Mouse (Mus musculus) heart, embryonic 10.5 days (tissue): ENCODE measurements around the gene Klhdc10. TPM values are rescaled to one million over a fixed set of nuclear protein-coding genes. Genes with fewer than 3 reads are reported as not detected.

ENCODE experiments used
- DNase-seq: peaks from one replicate; pipeline ENCODE4 v3.0.0-alpha.2; 2017; ENCODE audit warnings: low spot score
- H3K27ac ChIP-seq: fragments of 300-500 bp; sonication (generic); 2 replicates; pipeline ENCODE4 v1.5.1; 2016; ENCODE audit warnings: mild to moderate bottlenecking
- H3K27me3 ChIP-seq: fragments of 300-500 bp; sonication (generic); 2 replicates; pipeline ENCODE4 v1.6.1; 2016; ENCODE audit warnings: mild to moderate bottlenecking; ENCODE audit not compliant: poor library complexity, insufficient read depth, severe bottlenecking
- H3K36me3 ChIP-seq: fragments of 300-500 bp; sonication (generic); 2 replicates; pipeline ENCODE4 v1.6.1; 2016; ENCODE audit warnings: mild to moderate bottlenecking, moderate library complexity
- H3K4me1 ChIP-seq: fragments of 300-500 bp; sonication (generic); 2 replicates; pipeline ENCODE4 v1.6.1; 2016; ENCODE audit warnings: mild to moderate bottlenecking
- H3K4me3 ChIP-seq: fragments of 300-500 bp; sonication (generic); 2 replicates; pipeline ENCODE4 v1.5.1; 2016; ENCODE audit warnings: mild to moderate bottlenecking, moderate library complexity
- H3K9me3 ChIP-seq: fragments of 300-500 bp; sonication (generic); 2 replicates; pipeline ENCODE4 v1.6.1; 2016; ENCODE audit warnings: mild to moderate bottlenecking, moderate library complexity
- WGBS: fragments of 180-500 bp; shearing (Covaris S2); methylation state at CpG from one replicate; pipeline ENCODE4 v1.1.7; 2016; 5-methylcytosine and 5-hydroxymethylcytosine counted together
- polyA plus RNA-seq: library from polyadenylated mRNA; unstranded; fragments of >200 nt; fragmentation: Nextera tagmentation; extraction: Ambion mirVana; gene quantifications from 2 replicates; pipeline ENCODE4 v1.2.1, GENCODE M21; 2016

Gene Klhdc10
- polyA plus RNA-seq, 1 experiment from 2014 or later = 33.8 TPM

- DNase-seq = peak; percentile 90
- Histone ChIP-seq H3K4me3 (peak overlapping the region; percentile 16), H3K27me3 (no peaks in the 10 kb centered on the region), H3K27ac (peak overlapping the region; percentile 94), H3K36me3 (peaks cover 4% of the 10 kb centered on the region; the same call in 1 of the 2 replicates), H3K9me3 (no peaks in the 10 kb centered on the region), H3K4me1 (peaks cover 64% of the 10 kb centered on the region)
- WGBS = 21% methylated on average over 18 of the region's 19 CpGs
These were observed 59.2 kb downstream of the Klhdc10 start for GRCm38 (mm10) chr6:30460750-30461446.

- H3K4me1 ChIP-seq = peaks cover 71% of the 10 kb centered on the region
- H3K27me3 ChIP-seq = no peaks in the 10 kb centered on the region
- 76% methylated on average over 12 of the region's 13 CpGs for WGBS
- no peak overlapping the region for H3K4me3 ChIP-seq
- H3K9me3 ChIP-seq = no peaks in the 10 kb centered on the region
- DNase-seq = no peak
- H3K36me3 ChIP-seq = no peaks in the 10 kb centered on the region
- peak overlapping the region; percentile 94 for H3K27ac ChIP-seq
These were observed 60.2 kb downstream of the Klhdc10 start for GRCm38 (mm10) chr6:30461755-30462344.

DNA sequence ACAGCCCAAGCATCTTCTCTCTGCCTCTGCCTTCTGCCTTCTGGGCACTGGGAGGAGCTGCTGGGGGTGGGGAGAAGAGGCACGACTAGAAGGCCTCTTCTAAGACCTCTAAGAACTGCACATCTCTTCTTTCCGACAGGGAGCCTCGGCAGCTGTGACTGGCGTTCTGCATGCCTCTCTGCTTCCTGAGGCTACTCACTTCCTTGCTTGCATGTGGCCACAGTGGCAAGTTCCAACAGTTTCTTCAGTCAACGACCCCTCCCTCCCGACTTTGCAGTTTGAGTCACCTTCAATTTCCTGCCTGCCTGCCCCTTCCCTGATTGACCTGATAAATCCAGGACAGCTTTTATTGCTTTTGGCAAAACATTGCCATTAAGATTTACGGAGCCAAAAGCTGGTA, 61.2 kb downstream of the Klhdc10 start:
- no peaks in the 10 kb centered on the region for H3K27me3 ChIP-seq
- DNase-seq = no peak
- H3K4me1 ChIP-seq = peaks cover 80% of the 10 kb centered on the region
- 17% methylated on average over 7 of the region's 7 CpGs for WGBS
- no peaks in the 10 kb centered on the region for H3K36me3 ChIP-seq
- H3K4me3 ChIP-seq = no peak overlapping the region
- peak overlapping the region; percentile 94 for H3K27ac ChIP-seq
- H3K9me3 ChIP-seq = no peaks in the 10 kb centered on the region

DNA sequence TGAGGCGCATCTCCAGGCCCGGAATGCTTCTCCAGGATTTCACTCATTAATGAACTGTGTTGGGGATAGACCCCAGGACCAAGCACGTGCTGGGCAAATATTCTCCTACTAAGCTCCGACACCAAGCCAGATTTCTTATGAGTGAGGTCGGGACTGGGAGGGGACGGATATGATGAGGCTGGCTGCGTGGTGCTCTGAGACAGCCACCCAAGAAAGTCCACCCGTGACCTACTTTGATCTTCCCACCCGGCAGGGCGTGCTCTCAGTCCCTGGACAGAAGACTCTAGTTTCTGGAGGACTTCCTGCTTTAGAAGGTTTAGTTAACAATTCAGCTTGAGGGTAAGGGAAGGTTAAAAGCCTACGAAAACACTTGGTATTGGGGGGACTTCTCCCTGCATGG, 63.9 kb downstream of the Klhdc10 start:
- Histone ChIP-seq H3K4me1 (peaks cover 78% of the 10 kb centered on the region), H3K36me3 (no peaks in the 10 kb centered on the region), H3K27me3 (no peaks in the 10 kb centered on the region), H3K27ac (no peak overlapping the region), H3K9me3 (no peaks in the 10 kb centered on the region), H3K4me3 (no peak overlapping the region)
- 82% methylated on average over 11 of the region's 11 CpGs for WGBS
- DNase-seq = no peak

- H3K4me3 ChIP-seq = no peak overlapping the region
- 77% methylated on average over 1 of the region's 1 CpGs for WGBS
- no peak for DNase-seq
- no peaks in the 10 kb centered on the region for H3K9me3 ChIP-seq
- H3K4me1 ChIP-seq = peaks cover 53% of the 10 kb centered on the region
- no peaks in the 10 kb centered on the region for H3K27me3 ChIP-seq
- H3K36me3 ChIP-seq = no peaks in the 10 kb centered on the region
- peak overlapping the region; percentile 54; the same call in 1 of the 2 replicates for H3K27ac ChIP-seq
These were observed 66.4 kb downstream of the Klhdc10 start for GRCm38 (mm10) chr6:30468058-30468457.

DNA sequence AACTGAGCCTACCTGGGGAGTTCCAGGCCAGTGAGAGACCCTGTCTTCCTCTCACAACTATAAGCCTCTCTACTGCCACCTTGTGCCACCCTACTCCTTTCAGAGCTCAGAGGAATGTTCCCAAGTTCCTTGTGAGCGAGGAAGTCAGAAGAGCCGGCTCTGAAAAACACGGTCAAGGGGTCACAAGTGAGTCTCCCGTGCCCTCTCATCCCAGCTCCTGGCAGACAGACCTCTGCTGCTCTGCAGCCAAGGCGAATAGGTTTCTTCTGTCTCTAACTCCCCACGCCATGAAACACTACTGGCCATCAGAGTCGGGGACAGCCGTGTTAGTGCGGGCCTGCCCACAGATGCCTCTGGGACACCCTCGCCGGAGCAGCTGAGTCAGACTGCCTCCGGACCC, 67.0 kb downstream of the Klhdc10 start:
- Histone ChIP-seq H3K27ac (peak overlapping the region; percentile 67), H3K4me1 (peaks cover 47% of the 10 kb centered on the region), H3K9me3 (no peaks in the 10 kb centered on the region), H3K27me3 (no peaks in the 10 kb centered on the region), H3K4me3 (peak overlapping the region; percentile 16; the same call in 1 of the 2 replicates), H3K36me3 (no peaks in the 10 kb centered on the region)
- DNase-seq = no peak
- 49% methylated on average over 12 of the region's 12 CpGs for WGBS

DNA sequence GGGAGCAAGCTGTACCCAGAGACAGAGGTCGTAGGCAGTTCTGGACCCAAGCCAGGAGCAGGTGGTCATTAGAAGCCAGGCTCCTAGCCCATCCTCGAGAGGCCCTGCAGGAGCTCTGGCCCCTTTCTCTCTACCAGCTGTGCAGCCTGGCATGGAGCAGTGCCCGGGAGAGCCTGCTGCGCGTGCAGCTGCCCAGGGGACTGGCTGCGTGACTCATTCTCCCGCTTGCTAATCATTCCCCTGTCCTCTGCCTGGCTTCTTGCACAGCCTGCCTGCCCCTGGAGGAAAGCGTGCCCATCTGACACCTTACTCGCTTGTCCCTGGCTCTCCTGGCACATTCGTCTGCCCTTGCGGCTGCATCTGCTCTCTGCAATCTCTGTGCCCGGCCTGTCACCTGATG, 67.7 kb downstream of the Klhdc10 start:
- H3K4me1 ChIP-seq = peaks cover 40% of the 10 kb centered on the region
- peak overlapping the region; percentile 67 for H3K27ac ChIP-seq
- 87% methylated on average over 12 of the region's 12 CpGs for WGBS
- H3K9me3 ChIP-seq = no peaks in the 10 kb centered on the region
- H3K27me3 ChIP-seq = no peaks in the 10 kb centered on the region
- DNase-seq = no peak
- H3K36me3 ChIP-seq = no peaks in the 10 kb centered on the region
- no peak overlapping the region for H3K4me3 ChIP-seq

GRCm38 (mm10) chr6:30471706-30472105, 70.0 kb downstream of the Klhdc10 start:
- H3K27me3 ChIP-seq = no peaks in the 10 kb centered on the region
- peaks cover 6% of the 10 kb centered on the region for H3K36me3 ChIP-seq
- H3K4me1 ChIP-seq = peaks cover 28% of the 10 kb centered on the region
- no peak overlapping the region for H3K4me3 ChIP-seq
- DNase-seq = no peak
- H3K27ac ChIP-seq = no peak overlapping the region
- no peaks in the 10 kb centered on the region for H3K9me3 ChIP-seq
- 76% methylated on average over 3 of the region's 3 CpGs for whole genome bisulfite sequencing

DNA sequence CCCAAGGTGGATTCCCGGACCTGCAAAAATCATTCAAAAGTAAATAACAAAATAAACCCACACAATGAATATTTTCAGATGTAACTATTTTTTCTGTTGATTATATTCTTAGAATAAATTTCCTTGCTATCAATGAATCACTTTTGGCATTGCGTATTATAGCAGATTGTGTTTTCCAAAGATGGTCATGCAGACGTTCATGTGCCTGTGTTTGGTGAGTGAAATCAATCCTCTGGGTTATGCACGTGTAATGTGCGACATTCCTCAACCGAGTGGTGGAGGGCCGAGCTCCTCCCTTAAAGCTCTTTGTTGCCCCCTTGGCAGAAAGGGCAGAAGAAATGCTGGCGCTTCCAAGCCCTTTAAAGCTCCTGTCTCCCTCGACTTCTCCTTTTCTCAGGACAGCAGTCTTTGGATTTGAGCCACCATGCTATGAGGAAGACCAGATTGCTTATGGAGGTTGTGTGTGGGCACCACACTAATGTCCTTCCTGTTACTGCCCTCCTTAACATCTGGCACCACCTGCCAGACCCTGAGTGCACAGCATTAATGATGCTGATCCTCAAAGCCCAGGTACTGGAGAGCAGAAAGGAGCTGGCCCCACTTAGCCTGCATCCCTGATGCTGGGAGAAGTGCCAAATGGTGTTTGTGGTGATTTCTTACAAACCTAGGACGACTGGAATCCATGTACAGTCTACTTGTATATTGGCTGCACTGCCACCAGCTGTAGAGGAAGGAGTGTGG, 74.5 kb downstream of the Klhdc10 start:
- no peaks in the 10 kb centered on the region for H3K9me3 ChIP-seq
- 68% methylated on average over 10 of the region's 10 CpGs for WGBS
- H3K27me3 ChIP-seq = no peaks in the 10 kb centered on the region
- no peak overlapping the region for H3K27ac ChIP-seq
- DNase-seq = no peak
- H3K4me1 ChIP-seq = 0 out of 2 replicates have a peak, but pooled peaks cover 3% of the 10 kb centered on the region
- no peak overlapping the region for H3K4me3 ChIP-seq
- peaks cover 44% of the 10 kb centered on the region for H3K36me3 ChIP-seq

GRCm38 (mm10) chr6:30477210-30477714, 75.6 kb downstream of the Klhdc10 start:
- Histone ChIP-seq H3K27ac (peak overlapping the region; percentile 7; the same call in 1 of the 2 replicates), H3K9me3 (no peaks in the 10 kb centered on the region), H3K4me3 (no peak overlapping the region), H3K4me1 (0 out of 2 replicates have a peak, but pooled peaks cover 3% of the 10 kb centered on the region), H3K36me3 (peaks cover 54% of the 10 kb centered on the region), H3K27me3 (no peaks in the 10 kb centered on the region)
- no peak for DNase-seq
- 84% methylated on average over 8 of the region's 8 CpGs for WGBS

DNA sequence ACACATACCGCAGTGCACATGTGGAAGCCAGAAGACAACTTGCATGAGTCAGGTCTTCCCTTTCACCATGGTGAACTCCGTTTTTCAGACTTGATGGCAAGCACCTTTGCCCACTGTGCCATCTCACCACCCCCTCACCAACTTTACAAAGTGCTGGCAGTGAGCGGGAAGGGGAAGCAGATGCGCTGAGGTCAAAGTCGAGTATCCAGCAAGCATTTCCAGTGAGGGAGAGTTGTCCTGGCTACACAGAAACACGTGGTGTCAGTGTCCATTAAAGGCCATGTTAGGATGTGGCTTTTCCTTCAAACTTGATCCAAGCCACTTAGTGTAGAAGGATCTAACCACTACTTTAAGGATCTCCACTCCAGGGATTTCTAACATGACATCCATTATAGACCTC, 76.1 kb downstream of the Klhdc10 start:
- H3K36me3 ChIP-seq = peaks cover 59% of the 10 kb centered on the region
- 84% methylated on average over 6 of the region's 6 CpGs for WGBS
- H3K4me1 ChIP-seq = 0 out of 2 replicates have a peak, but pooled peaks cover 3% of the 10 kb centered on the region
- H3K27me3 ChIP-seq = no peaks in the 10 kb centered on the region
- H3K27ac ChIP-seq = no peak overlapping the region
- no peak for DNase-seq
- no peak overlapping the region for H3K4me3 ChIP-seq
- no peaks in the 10 kb centered on the region for H3K9me3 ChIP-seq

- no peaks in the 10 kb centered on the region for H3K27me3 ChIP-seq
- no peak overlapping the region for H3K4me3 ChIP-seq
- H3K4me1 ChIP-seq = 0 out of 2 replicates have a peak, but pooled peaks cover 3% of the 10 kb centered on the region
- no peak overlapping the region for H3K27ac ChIP-seq
- DNase-seq = no peak
- H3K9me3 ChIP-seq = no peaks in the 10 kb centered on the region
- H3K36me3 ChIP-seq = peaks cover 76% of the 10 kb centered on the region
- 83% methylated on average over 3 of the region's 3 CpGs for WGBS
These were observed 77.8 kb downstream of the Klhdc10 start for GRCm38 (mm10) chr6:30479418-30479817.

DNA sequence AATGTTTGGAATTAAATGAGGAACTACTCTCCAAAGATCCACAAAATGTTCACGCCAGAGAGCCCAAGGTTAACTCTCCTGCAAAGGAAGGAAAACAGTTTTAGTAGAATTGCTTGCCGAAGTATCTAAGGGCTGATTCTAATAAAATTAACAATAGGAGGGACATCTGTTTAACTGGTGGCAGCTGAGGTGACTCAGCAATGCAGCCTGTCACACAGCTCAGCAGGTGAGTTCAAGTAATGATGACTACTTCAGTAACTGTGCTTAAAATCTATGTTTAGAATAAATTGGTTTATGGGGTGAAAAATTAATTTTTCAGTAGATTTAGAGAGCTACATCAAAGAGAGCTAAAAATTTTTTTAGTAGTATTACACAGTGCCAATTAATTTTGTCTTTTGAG, 81.2 kb downstream of the Klhdc10 start:
- Histone ChIP-seq H3K36me3 (peaks cover 99% of the 10 kb centered on the region), H3K27me3 (no peaks in the 10 kb centered on the region), H3K27ac (no peak overlapping the region), H3K4me1 (no peaks in the 10 kb centered on the region), H3K4me3 (no peak overlapping the region), H3K9me3 (no peaks in the 10 kb centered on the region)
- DNase-seq = no peak
- 91% methylated on average over 2 of the region's 2 CpGs for WGBS
